Mouse (Mus musculus): ENCODE data around the gene Tatdn3. TPM values are rescaled to one million over a fixed set of nuclear protein-coding genes. Genes with fewer than 3 reads are reported as not detected.

Tatdn3 gene
- polyA plus RNA-seq (2015; fragmentation: Nextera tagmentation; extraction: Ambion mirVana): 16.9 and 20.2 TPM in 2 replicates

- H3K4me2 ChIP-seq: peak within 1 kb of the TSS; percentile 90
- no peaks in the 10 kb centered on the region for H3K27me3 ChIP-seq
- no peaks in the 10 kb centered on the region for H3K9me3 ChIP-seq (replicated peaks)
- peaks cover 23% of the 10 kb centered on the region for H3K4me1 ChIP-seq (replicated peaks)
- peak; percentile 89 for ATAC-seq (replicated peaks; ENCODE audit: insufficient number of reproducible peaks, insufficient read depth, low FRiP score, low read depth)
- WGBS: under 1% methylated on average over 56 of the region's 56 CpGs
- peak within 1 kb of the TSS; percentile 71 for H3K27ac ChIP-seq
- peaks cover 6% of the 10 kb centered on the region; the same call in 1 of the 2 replicates for H3K36me3 ChIP-seq
- peak within 1 kb of the TSS; percentile 70 for H3K9ac ChIP-seq
- peak within 1 kb of the TSS; percentile 79 for H3K4me3 ChIP-seq
Observed at GRCm38 (mm10) chr1:191062781-191063485, at the start of gene Tatdn3, which contains the start of gene Nsl1. Gene Tatdn3, minus strand, starts transcription at chr1:191062932. Gene Nsl1, plus strand, starts transcription at chr1:191063012.

GRCm38 (mm10) chr1:191111146-191111545, 48.4 kb upstream of the Tatdn3 start:
- H3K4me2 ChIP-seq: no peak overlapping the region
- no peak overlapping the region for H3K4me3 ChIP-seq
- H3K4me1 ChIP-seq (replicated peaks): peaks cover 14% of the 10 kb centered on the region; the same call in 1 of the 2 replicates
- ATAC-seq (replicated peaks; ENCODE audit: insufficient number of reproducible peaks, insufficient read depth, low FRiP score, low read depth): 0 out of 2 replicates have a peak, but pooled peaks have one; percentile 31
- H3K27ac ChIP-seq: peak overlapping the region; percentile 7; the same call in 1 of the 2 replicates
- no peaks in the 10 kb centered on the region for H3K36me3 ChIP-seq
- no peaks in the 10 kb centered on the region for H3K9me3 ChIP-seq (replicated peaks)
- H3K27me3 ChIP-seq: no peaks in the 10 kb centered on the region
- WGBS: 40% methylated on average over 8 of the region's 8 CpGs
- H3K9ac ChIP-seq: no peak overlapping the region

- H3K9ac ChIP-seq: no peak overlapping the region
- WGBS: 87% methylated on average over 9 of the region's 9 CpGs
- no peak overlapping the region for H3K4me3 ChIP-seq
- no peak overlapping the region for H3K4me2 ChIP-seq
- no peaks in the 10 kb centered on the region for H3K27me3 ChIP-seq
- H3K36me3 ChIP-seq: no peaks in the 10 kb centered on the region
- no peak for ATAC-seq (replicated peaks; ENCODE audit: insufficient number of reproducible peaks, insufficient read depth, low FRiP score, low read depth)
- H3K9me3 ChIP-seq (replicated peaks): no peaks in the 10 kb centered on the region
- peaks cover 7% of the 10 kb centered on the region; the same call in 1 of the 2 replicates for H3K4me1 ChIP-seq (replicated peaks)
- no peak overlapping the region for H3K27ac ChIP-seq
Observed at GRCm38 (mm10) chr1:191109907-191110306, 47.2 kb upstream of the Tatdn3 start.

- Histone ChIP-seq H3K27me3 (no peaks in the 10 kb centered on the region), H3K4me3 (no peak overlapping the region), H3K9ac (no peak overlapping the region), H3K27ac (no peak overlapping the region), H3K36me3 (no peaks in the 10 kb centered on the region), H3K9me3 (replicated peaks) (no peaks in the 10 kb centered on the region), H3K4me1 (replicated peaks) (peaks cover 5% of the 10 kb centered on the region; the same call in 1 of the 2 replicates), H3K4me2 (no peak overlapping the region)
- 48% methylated on average over 10 of the region's 10 CpGs for WGBS
- ATAC-seq (replicated peaks; ENCODE audit: insufficient number of reproducible peaks, insufficient read depth, low FRiP score, low read depth): no peak
Observed at GRCm38 (mm10) chr1:191107306-191107705, 44.6 kb upstream of the Tatdn3 start.

GRCm38 (mm10) chr1:191105246-191105645, 42.5 kb upstream of the Tatdn3 start:
- H3K27ac ChIP-seq: no peak overlapping the region
- H3K36me3 ChIP-seq: no peaks in the 10 kb centered on the region
- H3K9me3 ChIP-seq (replicated peaks): no peaks in the 10 kb centered on the region
- H3K4me1 ChIP-seq (replicated peaks): no peaks in the 10 kb centered on the region
- H3K9ac ChIP-seq: no peak overlapping the region
- no peak overlapping the region for H3K4me2 ChIP-seq
- no peaks in the 10 kb centered on the region for H3K27me3 ChIP-seq
- 76% methylated on average over 9 of the region's 9 CpGs for WGBS
- no peak overlapping the region for H3K4me3 ChIP-seq
- no peak for ATAC-seq (replicated peaks; ENCODE audit: insufficient number of reproducible peaks, insufficient read depth, low FRiP score, low read depth)

GRCm38 (mm10) chr1:191102730-191103370, 40.1 kb upstream of the Tatdn3 start:
- Histone ChIP-seq H3K4me1 (replicated peaks) (peaks cover 10% of the 10 kb centered on the region), H3K4me3 (no peak overlapping the region), H3K27me3 (peaks cover 13% of the 10 kb centered on the region), H3K9ac (no peak overlapping the region), H3K9me3 (replicated peaks) (no peaks in the 10 kb centered on the region), H3K4me2 (no peak overlapping the region), H3K27ac (no peak overlapping the region), H3K36me3 (no peaks in the 10 kb centered on the region)
- no peak for ATAC-seq (replicated peaks; ENCODE audit: insufficient number of reproducible peaks, insufficient read depth, low FRiP score, low read depth)
- 78% methylated on average over 15 of the region's 15 CpGs for WGBS

GRCm38 (mm10) chr1:191099772-191100291, 37.1 kb upstream of the Tatdn3 start:
- WGBS: 76% methylated on average over 5 of the region's 5 CpGs
- no peak overlapping the region for H3K9ac ChIP-seq
- peaks cover 19% of the 10 kb centered on the region for H3K4me1 ChIP-seq (replicated peaks)
- no peak overlapping the region for H3K4me2 ChIP-seq
- no peak for ATAC-seq (replicated peaks; ENCODE audit: insufficient number of reproducible peaks, insufficient read depth, low FRiP score, low read depth)
- no peak overlapping the region for H3K4me3 ChIP-seq
- H3K36me3 ChIP-seq: no peaks in the 10 kb centered on the region
- H3K27me3 ChIP-seq: peaks cover 13% of the 10 kb centered on the region
- no peak overlapping the region for H3K27ac ChIP-seq
- H3K9me3 ChIP-seq (replicated peaks): no peaks in the 10 kb centered on the region

GRCm38 (mm10) chr1:191099114-191099513, 36.4 kb upstream of the Tatdn3 start:
- H3K4me2 ChIP-seq: peak overlapping the region; percentile 98
- peaks cover 13% of the 10 kb centered on the region for H3K27me3 ChIP-seq
- H3K4me3 ChIP-seq: peak overlapping the region; percentile 64; the same call in 1 of the 2 replicates
- no peak overlapping the region for H3K27ac ChIP-seq
- no peak overlapping the region for H3K9ac ChIP-seq
- no peaks in the 10 kb centered on the region for H3K36me3 ChIP-seq
- H3K4me1 ChIP-seq (replicated peaks): peaks cover 19% of the 10 kb centered on the region
- H3K9me3 ChIP-seq (replicated peaks): no peaks in the 10 kb centered on the region
- WGBS: 42% methylated on average over 5 of the region's 5 CpGs
- ATAC-seq (replicated peaks; ENCODE audit: insufficient number of reproducible peaks, insufficient read depth, low FRiP score, low read depth): no peak

- WGBS: under 1% methylated on average over 86 of the region's 95 CpGs
- peak within 1 kb of the TSS; percentile 98 for H3K4me2 ChIP-seq
- H3K27me3 ChIP-seq: peaks cover 13% of the 10 kb centered on the region
- H3K27ac ChIP-seq: no peak within 1 kb of the TSS
- H3K4me3 ChIP-seq: peak within 1 kb of the TSS; percentile 64
- H3K9ac ChIP-seq: peak within 1 kb of the TSS; percentile 58
- ATAC-seq (replicated peaks; ENCODE audit: insufficient number of reproducible peaks, insufficient read depth, low FRiP score, low read depth): peak; percentile 40
- H3K9me3 ChIP-seq (replicated peaks): no peaks in the 10 kb centered on the region
- no peaks in the 10 kb centered on the region for H3K36me3 ChIP-seq
- H3K4me1 ChIP-seq (replicated peaks): peaks cover 19% of the 10 kb centered on the region
Observed at GRCm38 (mm10) chr1:191097802-191098747, 35.3 kb upstream of the Tatdn3 start, which contains the start of gene Batf3. Gene Batf3, plus strand, starts transcription at chr1:191097847.

GRCm38 (mm10) chr1:191096871-191097681, 34.3 kb upstream of the Tatdn3 start:
- Histone ChIP-seq H3K4me3 (peak overlapping the region; percentile 64), H3K27ac (no peak overlapping the region), H3K9ac (no peak overlapping the region), H3K4me1 (replicated peaks) (peaks cover 21% of the 10 kb centered on the region), H3K9me3 (replicated peaks) (no peaks in the 10 kb centered on the region), H3K36me3 (no peaks in the 10 kb centered on the region), H3K27me3 (peaks cover 13% of the 10 kb centered on the region), H3K4me2 (peak overlapping the region; percentile 98)
- 43% methylated on average over 14 of the region's 14 CpGs for WGBS
- no peak; the same call in 1 of the 2 replicates for ATAC-seq (replicated peaks; ENCODE audit: insufficient number of reproducible peaks, insufficient read depth, low FRiP score, low read depth)
